Mouse (Mus musculus) hindlimb bud, embryonic 11.5 days (tissue): ENCODE measurements around the gene Csf3.
A peak's percentile ranks its signal among the peaks of the same experiment; 100 is the strongest.
"Not testable (repeated sequence)": the region's sequence is repeated elsewhere in the genome, so short reads cannot be mapped to it uniquely, and the experiment has no call there.

ENCODE experiments used
- DNase-seq: peaks from one replicate; pipeline ENCODE4 v3.0.0-alpha.2; 2012; ENCODE audit warnings: low read depth, low spot score; ENCODE audit errors: extremely low spot score

Csf3 gene

DNA sequence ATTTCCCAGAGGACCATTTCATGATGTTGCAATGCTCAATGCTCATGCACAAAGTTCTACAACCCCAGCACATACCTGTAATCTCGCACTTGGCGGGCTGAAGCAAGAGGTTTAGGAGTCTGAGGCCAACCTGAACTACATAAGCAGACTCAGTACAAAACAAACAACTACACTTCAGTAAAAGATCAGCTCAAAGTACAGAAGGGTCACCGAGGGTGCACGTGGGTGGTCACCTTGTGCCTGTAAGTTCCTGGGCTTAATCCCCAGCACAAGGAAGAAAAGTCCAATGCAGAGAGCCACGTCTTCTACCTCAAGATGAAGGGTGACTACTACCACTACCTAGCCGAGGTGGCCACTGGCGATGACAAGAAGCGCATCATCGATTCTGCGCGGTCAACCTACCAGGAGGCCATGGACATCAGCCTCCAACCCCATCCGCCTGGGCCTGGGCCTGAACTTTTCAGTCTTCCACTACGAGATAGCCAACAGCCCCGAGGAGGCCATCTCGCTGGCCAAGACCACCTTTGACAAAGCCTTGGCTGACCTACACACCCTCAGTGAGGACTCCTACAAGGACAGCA is 25.0 kb downstream of the Csf3 start:
- no peak for DNase-seq

DNA sequence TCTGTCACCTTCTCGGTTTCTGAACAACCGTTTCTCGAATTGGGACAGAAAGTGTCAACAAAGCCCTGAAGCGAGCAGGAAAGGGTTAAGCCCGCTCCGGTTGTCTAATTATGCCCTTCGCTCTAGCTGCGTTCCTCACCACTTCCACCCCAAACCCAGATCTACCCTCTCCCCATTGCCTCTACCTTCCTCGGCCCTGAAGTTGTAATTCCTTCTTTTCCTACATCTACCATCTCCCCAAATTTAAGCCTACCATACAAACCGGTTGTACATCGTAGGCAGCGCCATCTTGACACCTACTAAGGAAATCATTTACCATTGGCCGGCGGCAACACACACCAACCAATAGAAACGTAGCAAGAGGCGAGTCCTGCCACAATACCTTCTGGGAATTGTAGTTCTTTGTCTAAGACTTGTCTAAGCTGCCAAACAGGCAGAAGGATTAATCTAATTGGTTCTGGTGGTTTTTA is 28.1 kb downstream of the Csf3 start, which contains the start of gene Med24:
Med24 (minus strand) TSS at position 317 of the 470 bp plus-strand sequence.
- DNase-seq = peak; percentile 69

DNA sequence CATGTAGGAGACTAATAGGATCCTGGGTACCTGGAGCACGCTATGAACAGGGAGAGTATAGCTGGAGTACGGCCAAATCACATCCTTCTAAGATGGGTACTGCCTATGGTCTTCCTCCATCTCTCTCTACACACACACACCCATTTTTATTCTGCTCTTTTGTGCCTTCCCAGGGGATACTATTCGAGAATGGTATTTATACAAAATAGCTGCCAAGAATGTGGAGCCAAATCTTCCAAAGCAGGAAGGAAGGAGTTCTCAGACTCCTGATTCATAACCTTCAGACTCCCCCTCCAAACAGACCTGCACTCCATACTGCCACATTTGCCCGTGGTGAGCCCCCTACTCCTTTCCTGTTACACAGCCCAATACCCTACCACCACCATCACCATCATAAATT is 29.7 kb downstream of the Csf3 start:
- no peak for DNase-seq

DNA sequence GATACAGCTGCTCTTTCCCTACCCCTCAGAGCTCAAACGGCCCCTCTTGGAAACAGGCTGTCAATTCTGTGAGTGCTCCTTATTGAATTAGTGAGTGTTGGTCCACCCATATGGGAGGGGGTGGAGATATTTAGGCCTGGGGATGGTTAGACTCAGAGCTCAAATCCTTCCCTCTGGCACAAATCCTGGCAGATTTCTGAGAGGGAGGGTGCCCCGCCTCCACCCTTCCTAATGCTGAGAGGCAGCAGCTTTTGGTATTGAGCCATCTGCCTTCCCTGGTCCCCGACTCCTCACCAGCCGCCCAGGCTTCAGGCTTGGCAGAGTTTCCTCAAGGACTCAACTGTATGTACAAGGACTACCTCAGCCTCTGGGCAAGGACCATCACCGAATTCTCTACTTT is 30.1 kb downstream of the Csf3 start:
- DNase-seq = no peak

DNA sequence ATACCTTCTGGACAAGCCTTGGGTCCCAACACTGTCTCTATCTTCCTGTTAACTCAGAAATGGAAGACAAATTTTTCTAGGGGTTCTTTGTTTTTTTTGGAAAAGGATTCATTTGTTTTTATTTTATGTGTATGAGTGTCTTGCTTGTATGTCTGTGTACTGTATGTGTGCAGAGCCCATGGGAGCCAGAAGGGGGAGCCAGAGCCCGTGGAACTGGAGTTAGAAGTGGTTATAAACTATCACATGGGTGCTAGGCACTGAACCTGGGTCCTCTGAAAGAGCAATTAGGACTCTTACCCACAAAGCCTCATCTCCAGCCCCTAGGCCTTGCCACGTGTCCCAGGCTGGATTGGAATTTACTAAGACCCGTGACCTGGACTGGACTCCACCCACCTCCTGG is 33.0 kb downstream of the Csf3 start:
- no peak for DNase-seq

DNA sequence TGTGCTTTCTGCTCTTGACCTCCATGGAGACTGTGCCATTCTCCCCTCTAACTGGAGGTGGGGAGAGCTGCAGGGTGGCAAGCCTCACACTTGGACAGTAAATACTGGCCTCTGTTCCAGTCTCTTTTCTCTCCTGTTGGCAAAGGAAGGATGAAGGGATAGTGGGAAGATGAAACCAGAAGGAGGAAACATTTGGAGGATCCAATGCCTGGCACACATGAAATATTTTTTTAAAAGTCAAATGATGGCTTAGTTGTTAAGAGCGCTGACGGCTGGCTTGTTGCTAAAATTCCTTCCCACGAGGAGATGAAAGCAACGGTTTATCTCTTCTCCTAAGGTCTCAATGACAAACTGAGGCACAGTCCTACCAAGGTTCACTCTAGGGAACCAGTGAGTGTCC is 34.0 kb downstream of the Csf3 start:
- no peak for DNase-seq

DNA sequence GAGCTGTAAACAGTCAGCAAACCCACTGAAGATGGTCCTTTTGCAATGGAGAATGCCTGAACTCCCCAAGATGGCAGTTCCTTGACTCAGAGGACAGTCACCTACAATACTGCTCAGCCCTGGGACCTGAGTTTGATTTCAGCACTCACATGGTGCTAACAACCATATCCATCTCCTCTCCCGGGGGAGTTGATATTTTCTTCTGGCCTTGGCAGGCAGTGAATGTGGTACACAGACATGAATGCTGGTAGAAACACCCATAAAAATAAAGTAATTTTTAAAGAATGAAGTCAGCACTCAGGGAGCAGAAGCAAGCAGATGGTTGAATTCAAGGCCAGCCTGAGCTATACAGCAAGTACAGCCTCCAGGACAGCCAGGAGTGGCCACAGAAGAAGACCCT is 35.1 kb downstream of the Csf3 start:
- DNase-seq = no peak

DNA sequence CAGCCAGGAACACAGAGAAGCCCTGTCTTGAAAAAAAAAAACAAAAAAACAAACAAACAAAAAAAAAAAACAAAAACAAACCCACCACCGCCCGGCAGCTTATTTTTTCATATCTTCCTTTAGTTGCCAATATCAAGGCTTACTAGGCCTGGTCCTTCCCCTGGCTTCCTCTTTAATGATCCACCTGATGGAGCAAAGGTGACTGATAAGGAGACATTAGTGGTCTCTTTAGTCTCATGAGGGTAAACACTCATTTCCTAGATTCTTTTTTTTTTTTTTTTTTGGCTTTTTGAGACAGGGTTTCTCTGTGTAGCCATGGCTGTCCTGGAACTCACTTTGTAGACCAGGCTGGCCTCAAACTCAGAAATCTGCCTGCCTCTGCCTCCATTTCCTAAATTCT is 36.2 kb downstream of the Csf3 start:
- not testable (repeated sequence) for DNase-seq

DNA sequence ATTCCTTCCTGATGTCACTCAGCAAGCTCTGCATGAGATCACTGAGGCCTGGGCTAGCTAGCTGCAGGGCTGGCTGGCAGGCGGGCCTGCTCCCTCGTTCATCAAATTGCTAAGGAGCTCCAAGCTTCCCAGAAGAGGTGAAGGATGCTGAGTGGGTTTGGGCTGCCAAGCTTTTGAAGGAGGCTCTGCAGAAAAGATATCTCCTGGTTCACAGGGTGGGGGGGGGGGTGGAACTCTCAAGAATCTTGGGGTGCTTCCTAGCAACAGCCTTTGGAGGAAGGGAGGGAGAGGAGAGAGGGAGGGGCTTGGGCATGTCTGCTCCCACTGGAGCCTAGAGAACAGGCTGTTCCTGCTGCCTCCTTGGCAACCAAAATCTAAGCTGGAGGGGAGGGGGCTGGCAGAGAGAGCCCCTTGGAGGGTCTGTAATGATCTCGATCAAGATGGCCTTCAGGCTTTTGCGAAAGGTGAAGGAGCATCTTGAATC is 37.4 kb downstream of the Csf3 start:
- no peak for DNase-seq

DNA sequence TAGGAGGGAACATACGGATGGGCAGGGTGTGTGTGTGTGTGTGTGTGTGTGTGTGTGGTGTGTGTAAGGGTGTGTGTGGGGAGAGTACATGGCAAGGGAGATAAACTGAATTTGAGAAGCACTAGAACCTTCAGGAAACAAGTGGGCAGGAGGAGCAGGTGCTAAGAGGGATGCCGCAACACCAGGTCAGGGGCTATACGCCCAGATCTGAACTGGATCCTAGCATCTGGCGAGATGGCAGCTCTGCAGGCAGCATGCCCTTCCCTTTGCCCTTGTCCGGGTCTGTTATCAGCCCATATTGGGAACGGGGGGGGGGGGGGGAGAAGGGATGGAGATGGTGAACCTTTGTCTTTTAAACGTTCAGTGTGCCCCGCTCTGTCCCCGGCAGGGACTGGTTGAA is 37.9 kb downstream of the Csf3 start:
- no peak for DNase-seq

DNA sequence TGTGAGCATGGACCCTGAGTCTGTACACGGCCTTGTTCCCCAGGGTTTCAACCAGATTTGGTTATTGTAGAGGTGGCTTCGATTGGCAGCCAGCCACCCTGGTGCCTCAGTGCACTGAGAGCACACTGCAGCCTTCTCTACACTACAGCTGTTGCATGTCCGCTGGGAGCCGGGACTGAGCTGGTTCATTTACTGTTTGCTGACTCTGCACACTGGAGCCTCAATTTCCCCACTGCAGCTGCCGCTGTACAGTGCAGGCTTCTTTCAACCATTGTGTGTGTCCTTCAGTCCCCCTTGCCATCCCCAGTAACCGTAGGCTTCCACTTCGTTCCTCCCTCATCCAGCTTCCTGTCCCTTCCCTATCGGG is 38.9 kb downstream of the Csf3 start:
- DNase-seq = no peak

DNA sequence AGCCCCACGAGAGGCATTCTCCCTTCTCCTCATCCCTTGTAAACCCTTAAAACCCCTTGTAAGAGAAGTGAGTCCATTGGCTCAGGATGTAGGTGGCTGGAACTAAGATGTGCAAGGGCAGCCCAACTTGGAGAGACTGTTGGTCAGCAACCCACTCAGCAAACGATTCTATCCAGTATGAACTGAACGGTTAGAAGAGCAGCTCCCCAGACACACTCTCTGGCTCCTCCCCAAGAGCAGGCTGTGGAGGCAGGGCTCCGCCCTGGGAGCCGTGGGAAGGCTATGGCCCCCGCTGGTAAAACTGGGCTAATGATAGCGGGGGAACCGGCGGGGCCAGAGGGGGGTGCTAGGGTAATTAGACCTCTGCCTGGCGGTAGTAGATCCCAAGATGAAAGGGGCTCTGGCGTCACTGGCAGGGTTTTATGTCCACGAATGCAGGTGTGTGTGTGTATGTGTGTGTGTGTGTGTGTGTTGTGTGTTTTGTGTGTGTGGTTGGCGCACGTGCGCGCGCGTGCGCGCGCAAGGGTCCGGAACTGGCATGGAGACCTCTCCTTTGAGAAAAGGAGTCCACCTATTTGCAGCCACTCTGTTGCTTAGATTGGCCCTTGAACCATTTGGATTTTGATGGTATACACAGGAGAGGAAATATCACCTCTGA is 39.5 kb downstream of the Csf3 start, which contains the start of gene Thra:
Thra (plus strand) TSS at position 246 of the 658 bp plus-strand sequence.
- DNase-seq = no peak

DNA sequence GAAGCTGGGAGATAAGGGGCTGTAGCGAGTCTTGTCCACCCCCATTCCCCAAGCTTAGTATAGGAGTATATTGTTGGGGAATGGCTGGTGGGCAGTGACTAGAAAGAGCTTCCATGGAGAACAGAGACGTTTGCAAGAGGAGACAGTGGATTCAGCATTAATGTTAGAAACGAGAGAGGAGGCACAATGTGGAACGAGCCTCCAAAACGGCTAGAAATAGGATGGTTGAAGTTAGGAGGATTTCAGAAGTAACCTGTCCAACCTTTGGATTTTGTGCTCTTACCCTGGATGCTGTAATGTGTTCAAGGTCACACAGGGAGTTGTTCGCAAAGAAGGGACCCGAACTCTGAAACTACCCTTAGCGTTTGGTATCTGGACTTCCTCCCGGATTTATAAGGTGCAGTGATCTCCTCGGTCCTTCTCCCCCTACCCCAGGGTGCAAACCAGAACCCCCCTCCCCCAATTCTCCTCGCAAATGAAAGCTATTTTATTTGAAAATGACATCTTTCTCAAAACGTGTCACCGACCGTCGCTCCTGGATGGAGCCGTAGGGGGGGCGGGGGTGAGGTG is 40.1 kb downstream of the Csf3 start:
- no peak for DNase-seq

DNA sequence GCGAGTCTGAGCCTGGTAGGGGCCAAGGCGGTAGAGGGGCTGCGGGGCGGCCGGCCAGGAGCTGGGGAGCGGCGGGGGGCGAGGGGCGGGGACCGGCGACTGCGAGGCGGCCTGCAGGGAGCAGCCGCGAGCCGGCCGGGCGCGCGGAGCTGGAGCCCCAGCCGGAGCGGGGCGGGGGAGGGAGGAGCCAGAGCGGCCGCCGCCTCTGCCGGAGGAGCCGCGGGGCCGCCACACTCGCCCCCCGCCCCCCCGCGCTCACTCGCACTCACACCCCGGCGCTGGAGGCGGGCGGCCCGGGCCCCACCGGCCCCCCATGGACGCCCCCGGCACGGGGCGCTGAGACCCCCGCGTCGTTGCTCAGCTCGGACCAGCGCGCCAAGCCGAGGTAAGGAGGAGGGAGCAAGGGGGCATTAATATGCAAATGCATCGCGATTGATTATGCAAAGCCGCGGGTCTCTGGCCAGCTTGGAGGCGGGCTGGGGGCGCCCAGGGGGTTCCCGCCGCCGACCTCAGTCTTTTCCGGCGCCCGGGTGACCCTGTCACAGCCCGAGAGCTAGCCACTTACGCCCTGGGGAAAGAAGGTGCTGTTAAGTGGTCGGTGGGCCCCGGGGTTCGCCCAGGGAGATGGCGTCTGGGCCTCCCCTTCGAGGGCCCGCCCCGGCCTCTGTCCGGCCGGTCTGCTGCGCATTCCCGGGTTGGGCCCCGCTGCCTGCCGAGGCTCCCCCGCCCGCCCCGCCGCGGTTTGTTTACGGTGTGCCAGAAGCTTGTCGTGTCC is 40.7 kb downstream of the Csf3 start:
- no peak for DNase-seq

DNA sequence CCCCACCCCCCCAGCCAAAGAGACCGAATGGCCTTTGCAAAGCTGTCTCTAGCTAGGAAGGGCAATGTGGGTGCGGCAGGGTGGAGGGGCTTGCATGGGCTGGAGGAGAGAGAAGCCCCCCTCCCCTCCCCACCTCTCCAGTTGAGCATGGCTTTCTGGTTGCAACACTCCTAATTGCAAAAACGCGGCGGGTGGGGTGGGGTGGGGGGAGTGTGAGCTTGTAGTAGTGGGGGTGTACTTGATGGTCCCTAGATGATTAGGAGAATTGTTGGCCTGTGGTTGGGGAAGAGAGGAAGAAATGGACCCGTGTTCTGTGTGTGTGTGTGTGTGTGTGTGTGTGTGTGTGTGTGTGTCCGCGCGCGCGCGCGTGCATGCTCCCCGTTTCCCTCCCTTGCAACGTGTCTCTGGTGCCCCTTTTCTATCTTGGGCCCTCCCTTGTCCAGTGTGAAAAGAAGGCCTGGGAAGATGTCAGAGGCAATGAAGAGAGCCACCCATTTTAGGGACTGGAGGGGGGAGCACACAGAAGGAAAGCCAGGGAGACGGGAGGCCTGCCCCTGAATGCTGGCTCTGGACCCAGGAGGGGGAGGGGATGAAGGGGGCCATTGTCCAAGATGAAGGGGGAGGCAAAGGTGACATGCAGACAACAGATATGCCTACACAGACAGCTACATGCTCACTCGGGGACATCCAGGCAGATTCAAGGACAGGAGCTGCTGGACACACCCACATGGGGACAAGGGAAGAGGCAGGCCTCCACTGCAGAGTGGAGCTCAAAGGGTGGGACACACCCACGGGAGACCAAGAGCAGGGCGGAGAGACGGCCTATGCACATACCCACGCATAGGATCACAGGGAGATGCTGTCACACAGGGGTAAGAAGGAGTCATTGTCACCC is 41.6 kb downstream of the Csf3 start:
- no peak for DNase-seq

DNA sequence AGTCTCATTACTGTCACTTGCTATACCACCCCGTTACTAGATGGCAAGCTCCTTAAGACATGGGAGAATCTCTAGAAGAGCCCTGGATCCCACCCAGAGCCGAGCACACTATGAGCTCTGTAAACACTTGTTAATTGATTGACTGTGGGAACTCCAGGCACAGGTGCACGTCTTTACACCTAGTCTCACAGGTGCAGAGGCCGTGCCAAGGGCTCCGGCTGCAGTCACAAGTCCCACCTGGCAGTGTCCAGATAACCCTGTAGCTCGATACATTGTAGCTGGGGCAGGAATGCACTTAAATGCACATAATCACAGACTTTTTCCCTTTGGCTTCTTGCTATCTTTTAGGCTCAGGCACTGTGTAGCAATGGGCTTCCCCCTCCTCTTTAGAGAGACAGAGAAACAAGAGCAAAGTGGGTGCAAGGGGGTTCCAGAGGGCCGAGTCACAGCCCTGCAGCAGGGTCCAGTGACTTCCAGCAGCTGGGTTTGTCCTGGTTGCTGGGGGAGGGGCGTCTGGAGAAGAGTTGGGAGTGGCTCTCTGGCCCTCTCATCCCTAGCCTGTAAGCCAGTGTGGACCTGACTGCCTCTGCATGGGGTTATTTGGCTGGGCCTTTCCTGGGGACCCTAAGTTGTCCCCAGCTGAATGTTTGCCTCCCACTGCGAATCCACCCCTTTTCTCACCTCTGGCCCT is 42.7 kb downstream of the Csf3 start:
- DNase-seq = no peak

DNA sequence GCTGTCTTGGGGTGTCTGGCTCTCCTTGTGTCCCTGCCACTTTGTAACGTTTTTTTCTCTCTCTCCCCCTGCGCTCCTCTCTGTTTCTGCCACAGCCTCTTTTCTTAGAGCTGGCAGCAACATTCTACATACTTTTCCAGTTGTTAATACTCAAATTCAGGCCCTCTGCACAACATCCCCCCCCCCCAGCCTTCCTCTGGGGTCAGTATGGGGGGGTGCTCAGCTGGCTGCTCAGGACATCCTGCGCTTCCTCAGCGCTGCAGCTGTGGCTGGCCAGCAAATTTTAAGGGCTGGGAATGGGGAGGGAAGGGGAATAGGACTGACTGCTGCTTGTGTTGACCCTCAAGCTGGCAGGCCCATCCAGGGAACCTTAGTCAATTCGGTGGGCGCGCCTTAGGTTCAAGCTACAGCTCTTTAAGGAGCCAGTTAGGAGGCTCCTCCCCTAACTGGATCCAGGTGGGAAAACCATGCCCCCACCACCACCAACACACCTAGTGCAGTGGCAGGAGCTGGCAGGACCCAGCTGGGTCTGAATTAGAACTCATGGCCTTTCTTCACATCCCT is 43.5 kb downstream of the Csf3 start:
- DNase-seq = no peak

DNA sequence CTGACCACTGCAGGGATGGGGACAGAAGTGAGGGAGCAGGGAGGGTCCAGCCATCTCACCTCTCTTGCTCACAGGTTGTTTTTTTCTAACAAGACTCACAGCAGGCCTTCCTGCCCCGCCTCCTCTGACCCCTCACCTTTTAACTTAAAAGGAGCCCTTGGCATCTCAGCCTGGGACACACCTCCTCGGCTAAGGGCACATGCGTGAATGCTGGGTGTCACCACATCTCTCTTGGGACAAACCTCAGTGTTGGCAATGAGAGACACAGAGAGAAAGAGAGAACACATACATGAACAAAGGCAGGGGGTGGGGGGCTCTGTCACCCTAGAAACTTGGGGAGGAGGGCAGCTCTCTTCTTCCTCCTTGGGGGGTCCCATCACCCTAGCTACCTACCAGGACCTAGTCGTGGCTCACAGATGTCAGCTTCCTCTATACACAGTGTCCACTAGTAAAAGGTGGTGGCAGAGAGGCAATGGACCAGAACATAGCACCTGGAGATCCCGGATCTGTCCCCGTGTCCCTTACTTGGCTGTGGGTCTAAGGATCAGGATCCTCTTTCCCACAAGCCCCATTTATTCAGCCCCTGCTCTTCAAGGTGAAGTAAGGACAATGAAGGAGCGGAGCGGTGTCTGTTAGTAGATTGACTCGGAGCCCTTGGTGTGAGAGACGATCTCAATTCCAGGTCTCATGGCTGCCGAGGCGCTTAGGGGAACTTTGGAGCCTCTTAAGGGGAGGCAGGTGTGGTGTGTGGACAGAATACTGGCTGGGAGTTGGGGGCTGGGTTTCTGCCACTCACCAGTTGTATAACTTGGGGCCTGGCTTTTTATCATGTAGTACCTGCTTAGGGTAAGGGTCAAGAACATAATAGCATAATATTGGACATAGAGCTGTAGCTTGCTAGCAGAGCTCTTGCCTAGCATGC is 45.1 kb downstream of the Csf3 start:
- DNase-seq = no peak
